Mouse (Mus musculus): ENCODE results near the gene Gli3. TPM values are rescaled to one million over a fixed set of nuclear protein-coding genes. Genes with fewer than 3 reads are reported as not detected.

Gene Gli3
- 50.0 and 53.9 TPM in 2 replicates for polyA plus RNA-seq (2016; fragmentation: Nextera tagmentation; extraction: Ambion mirVana)

- ATAC-seq (ENCODE audit: insufficient number of reproducible peaks, insufficient read depth, low FRiP score, low TSS enrichment, low read depth) = peak; percentile 95
- H3K27me3 ChIP-seq = no peaks in the 10 kb centered on the region
- no peaks in the 10 kb centered on the region for H3K9me3 ChIP-seq
- peak within 1 kb of the TSS; percentile 97 for H3K4me3 ChIP-seq (replicated peaks)
- peak within 1 kb of the TSS; percentile 100 for H3K9ac ChIP-seq (replicated peaks)
- H3K4me2 ChIP-seq = peak within 1 kb of the TSS; percentile 70
- H3K36me3 ChIP-seq = no peaks in the 10 kb centered on the region
- peak within 1 kb of the TSS; percentile 100 for H3K27ac ChIP-seq
- H3K4me1 ChIP-seq (replicated peaks) = peaks cover 27% of the 10 kb centered on the region
- WGBS = 0% methylated on average over 34 of the region's 76 CpGs
Measured at GRCm38 (mm10) chr13:15462830-15463491, at the start of gene Gli3. Gli3 (plus strand) TSS chr13:15463235.

GRCm38 (mm10) chr13:15421182-15421750, 41.8 kb upstream of the Gli3 start:
- H3K9ac ChIP-seq (replicated peaks) = no peak overlapping the region
- no peaks in the 10 kb centered on the region for H3K36me3 ChIP-seq
- ATAC-seq (ENCODE audit: insufficient number of reproducible peaks, insufficient read depth, low FRiP score, low TSS enrichment, low read depth) = no peak
- H3K4me3 ChIP-seq (replicated peaks) = no peak overlapping the region
- H3K4me1 ChIP-seq (replicated peaks) = peaks cover 3% of the 10 kb centered on the region; the same call in 1 of the 2 replicates
- H3K9me3 ChIP-seq = no peaks in the 10 kb centered on the region
- peak overlapping the region; percentile 41 for H3K4me2 ChIP-seq
- no peaks in the 10 kb centered on the region for H3K27me3 ChIP-seq
- no peak overlapping the region for H3K27ac ChIP-seq
- WGBS = 30% methylated on average over 10 of the region's 10 CpGs

GRCm38 (mm10) chr13:15442002-15442401, 21.0 kb upstream of the Gli3 start:
- Histone ChIP-seq H3K27ac (no peak overlapping the region), H3K4me2 (no peak overlapping the region)
- 64% methylated on average over 4 of the region's 4 CpGs for WGBS

GRCm38 (mm10) chr13:15444312-15444711, 18.7 kb upstream of the Gli3 start:
- no peak overlapping the region for H3K9ac ChIP-seq (replicated peaks)
- no peak overlapping the region for H3K27ac ChIP-seq
- no peaks in the 10 kb centered on the region for H3K27me3 ChIP-seq
- H3K4me2 ChIP-seq = no peak overlapping the region
- WGBS = 37% methylated on average over 4 of the region's 4 CpGs
- H3K4me1 ChIP-seq (replicated peaks) = peaks cover 14% of the 10 kb centered on the region
- no peak for ATAC-seq (ENCODE audit: insufficient number of reproducible peaks, insufficient read depth, low FRiP score, low TSS enrichment, low read depth)
- H3K9me3 ChIP-seq = no peaks in the 10 kb centered on the region
- no peak overlapping the region for H3K4me3 ChIP-seq (replicated peaks)
- H3K36me3 ChIP-seq = no peaks in the 10 kb centered on the region

More at GRCm38 (mm10) chr13:15442002-15442401, 21.0 kb upstream of the Gli3 start:
- H3K4me1 ChIP-seq (replicated peaks) = peaks cover 14% of the 10 kb centered on the region
- no peak for ATAC-seq (ENCODE audit: insufficient number of reproducible peaks, insufficient read depth, low FRiP score, low TSS enrichment, low read depth)
- H3K4me3 ChIP-seq (replicated peaks) = no peak overlapping the region
- no peak overlapping the region for H3K9ac ChIP-seq (replicated peaks)
- H3K36me3 ChIP-seq = no peaks in the 10 kb centered on the region
- no peaks in the 10 kb centered on the region for H3K27me3 ChIP-seq
- H3K9me3 ChIP-seq = no peaks in the 10 kb centered on the region

- H3K4me3 ChIP-seq (replicated peaks) = no peak overlapping the region
- H3K9ac ChIP-seq (replicated peaks) = no peak overlapping the region
- H3K27me3 ChIP-seq = no peaks in the 10 kb centered on the region
- H3K4me1 ChIP-seq (replicated peaks) = peaks cover 14% of the 10 kb centered on the region
- no peak for ATAC-seq (ENCODE audit: insufficient number of reproducible peaks, insufficient read depth, low FRiP score, low TSS enrichment, low read depth)
- H3K36me3 ChIP-seq = no peaks in the 10 kb centered on the region
- WGBS = 30% methylated on average over 2 of the region's 2 CpGs
- no peaks in the 10 kb centered on the region for H3K9me3 ChIP-seq
- H3K27ac ChIP-seq = no peak overlapping the region
- peak overlapping the region; percentile 35 for H3K4me2 ChIP-seq
Measured at GRCm38 (mm10) chr13:15445591-15445990, 17.4 kb upstream of the Gli3 start.

GRCm38 (mm10) chr13:15446004-15446403, 17.0 kb upstream of the Gli3 start:
- H3K9ac ChIP-seq (replicated peaks) = no peak overlapping the region
- no peak overlapping the region for H3K27ac ChIP-seq
- no peak for ATAC-seq (ENCODE audit: insufficient number of reproducible peaks, insufficient read depth, low FRiP score, low TSS enrichment, low read depth)
- peaks cover 14% of the 10 kb centered on the region for H3K4me1 ChIP-seq (replicated peaks)
- 30% methylated on average over 8 of the region's 8 CpGs for WGBS
- H3K4me3 ChIP-seq (replicated peaks) = no peak overlapping the region
- no peaks in the 10 kb centered on the region for H3K9me3 ChIP-seq
- no peaks in the 10 kb centered on the region for H3K27me3 ChIP-seq
- H3K4me2 ChIP-seq = peak overlapping the region; percentile 35
- no peaks in the 10 kb centered on the region for H3K36me3 ChIP-seq

GRCm38 (mm10) chr13:15446782-15447564, 16.1 kb upstream of the Gli3 start:
- no peak overlapping the region for H3K4me3 ChIP-seq (replicated peaks)
- no peaks in the 10 kb centered on the region for H3K36me3 ChIP-seq
- H3K4me2 ChIP-seq = no peak overlapping the region
- no peaks in the 10 kb centered on the region for H3K27me3 ChIP-seq
- H3K27ac ChIP-seq = no peak overlapping the region
- peaks cover 14% of the 10 kb centered on the region for H3K4me1 ChIP-seq (replicated peaks)
- H3K9me3 ChIP-seq = no peaks in the 10 kb centered on the region
- no peak overlapping the region for H3K9ac ChIP-seq (replicated peaks)
- ATAC-seq (ENCODE audit: insufficient number of reproducible peaks, insufficient read depth, low FRiP score, low TSS enrichment, low read depth) = no peak
- WGBS = 79% methylated on average over 7 of the region's 7 CpGs

- Histone ChIP-seq H3K9me3 (no peaks in the 10 kb centered on the region), H3K4me2 (no peak overlapping the region), H3K4me1 (replicated peaks) (peaks cover 5% of the 10 kb centered on the region), H3K27ac (no peak overlapping the region), H3K9ac (replicated peaks) (no peak overlapping the region), H3K36me3 (no peaks in the 10 kb centered on the region), H3K4me3 (replicated peaks) (no peak overlapping the region), H3K27me3 (no peaks in the 10 kb centered on the region)
- no peak for ATAC-seq (ENCODE audit: insufficient number of reproducible peaks, insufficient read depth, low FRiP score, low TSS enrichment, low read depth)
- 63% methylated on average over 2 of the region's 2 CpGs for WGBS
Measured at GRCm38 (mm10) chr13:15450941-15451340, 12.1 kb upstream of the Gli3 start.

- 49% methylated on average over 5 of the region's 5 CpGs for WGBS
- no peak for ATAC-seq (ENCODE audit: insufficient number of reproducible peaks, insufficient read depth, low FRiP score, low TSS enrichment, low read depth)
- Histone ChIP-seq H3K4me3 (replicated peaks) (no peak overlapping the region), H3K27ac (no peak overlapping the region), H3K4me2 (no peak overlapping the region), H3K36me3 (no peaks in the 10 kb centered on the region), H3K9ac (replicated peaks) (no peak overlapping the region), H3K9me3 (no peaks in the 10 kb centered on the region), H3K4me1 (replicated peaks) (peaks cover 10% of the 10 kb centered on the region), H3K27me3 (no peaks in the 10 kb centered on the region)
Measured at GRCm38 (mm10) chr13:15457841-15458240, 5.2 kb upstream of the Gli3 start.

- H3K36me3 ChIP-seq = no peaks in the 10 kb centered on the region
- H3K9ac ChIP-seq (replicated peaks) = peak overlapping the region; percentile 100
Measured at GRCm38 (mm10) chr13:15461926-15462325, 1.1 kb upstream of the Gli3 start.

GRCm38 (mm10) chr13:15463492-15464080, 551 bp downstream of the Gli3 start:
- Histone ChIP-seq H3K27me3 (no peaks in the 10 kb centered on the region), H3K4me2 (peak overlapping the region; percentile 70)

More at GRCm38 (mm10) chr13:15461926-15462325, 1.1 kb upstream of the Gli3 start:
- H3K4me2 ChIP-seq = peak overlapping the region; percentile 70
- H3K27me3 ChIP-seq = no peaks in the 10 kb centered on the region
- peak overlapping the region; percentile 100 for H3K27ac ChIP-seq
- peak overlapping the region; percentile 97 for H3K4me3 ChIP-seq (replicated peaks)
- peaks cover 21% of the 10 kb centered on the region for H3K4me1 ChIP-seq (replicated peaks)
- ATAC-seq (ENCODE audit: insufficient number of reproducible peaks, insufficient read depth, low FRiP score, low TSS enrichment, low read depth) = no peak
- H3K9me3 ChIP-seq = no peaks in the 10 kb centered on the region
- whole genome bisulfite sequencing = 13% methylated on average over 7 of the region's 7 CpGs

More at GRCm38 (mm10) chr13:15463492-15464080, 551 bp downstream of the Gli3 start:
- Histone ChIP-seq H3K27ac (peak overlapping the region; percentile 100), H3K4me3 (replicated peaks) (peak overlapping the region; percentile 97), H3K9ac (replicated peaks) (peak overlapping the region; percentile 100), H3K4me1 (replicated peaks) (peaks cover 32% of the 10 kb centered on the region), H3K9me3 (no peaks in the 10 kb centered on the region), H3K36me3 (no peaks in the 10 kb centered on the region)
- WGBS = under 1% methylated on average over 63 of the region's 70 CpGs
- peak; percentile 86 for ATAC-seq (ENCODE audit: insufficient number of reproducible peaks, insufficient read depth, low FRiP score, low TSS enrichment, low read depth)

Measured in limb, embryonic 12.5 days (tissue).